ENCODE assay signal across 11 mouse cellular contexts in genomic region chr13:45274261-45274884, GRCm38 (mm10).
DNase-seq lines count a peak whose midpoint lies in the region.
"Had no signal": no experiment of that assay in that cellular context is flagged by ENCODE, and none has a peak within 500 bp of the region (broad histone marks: within the 10 kb centered on the region; RNA-seq: fewer than 3 reads in every experiment).

No protein-coding gene starts in this region.

- peak; percentile 21 for DNase-seq in adrenal gland, postnatal 10 days
- no peak for DNase-seq in adrenal gland, adult 8-10 months
- DNase-seq in heart, adult 18-20 months: peak; percentile 59 to 74
- DNase-seq in heart, postnatal 25 days (ENCODE audit: low spot score): peak; percentile 36
- peak; percentile 80 to 85 for DNase-seq in kidney, postnatal 36 days
- no peak for DNase-seq in layer of hippocampus, adult 8-10 months (ENCODE audit: low spot score in 2 of 2)
- no peak for DNase-seq in testis, postnatal 14 days (ENCODE audit: low spot score)
- DNase-seq in cerebellum, adult 11 months: no peak
- DNase-seq: layer of hippocampus, postnatal 36 days; spleen, adult 18-20 months; thymus, adult 2 months had no signal

- intact Hi-C loops in heart, postnatal 25 days (cut with DNase I): loop anchor here (5.0 kb wide), 1 partner anchor 113 kb away; the partner anchor contains the start of gene Mylip

Comparison
In these comparisons a context has a peak if more than half of its experiments do, and no peak if none do; other contexts are left out.
1. DNase-seq: peak in adrenal gland, postnatal 10 days (single experiment), heart, adult 18-20 months (2 of 2), heart, postnatal 25 days (single experiment) and kidney, postnatal 36 days (2 of 2); none in adrenal gland, adult 8-10 months (single experiment), layer of hippocampus, adult 8-10 months (0 of 2), testis, postnatal 14 days (single experiment) and cerebellum, adult 11 months (single experiment).